Comparison of ENCODE assay signal across 28 mouse cellular contexts in the genomic region with DNA sequence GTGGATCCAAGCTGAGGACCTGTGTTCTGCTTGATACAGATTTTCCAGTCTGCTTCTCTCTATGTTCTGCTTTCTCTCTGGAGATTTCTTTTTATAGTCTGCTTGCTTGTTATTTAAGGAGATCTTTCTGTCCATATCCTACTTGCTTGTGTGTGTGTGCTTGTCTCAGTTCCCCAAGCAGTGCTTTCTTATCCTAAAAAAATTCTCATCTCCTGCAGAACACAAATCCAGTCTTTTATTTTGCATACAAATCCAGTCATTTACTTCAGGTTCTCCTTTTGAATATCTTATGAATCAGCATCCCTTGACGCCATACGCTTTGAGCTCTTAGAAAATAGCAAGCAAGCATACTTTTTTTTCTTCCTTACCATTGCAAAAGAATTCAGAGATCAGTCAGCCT.
"Had no signal": no experiment of that assay in that cellular context is flagged by ENCODE, and none has a peak within 500 bp of the region (broad histone marks: within the 10 kb centered on the region; RNA-seq: fewer than 3 reads in every experiment).

No protein-coding gene starts in this region.

- H3K4me3 ChIP-seq: embryonic facial prominence, embryonic 10.5 days; embryonic facial prominence, embryonic 12.5 days; embryonic facial prominence, embryonic 13.5 days; embryonic facial prominence, embryonic 15.5 days; erythroblast, embryonic 14.5 days; forebrain, embryonic 10.5 days; forebrain, embryonic 12.5 days; forebrain, embryonic 13.5 days; forebrain, embryonic 15.5 days; gastrocnemius, adult 2 months; heart, adult 2 months had no signal

- H3K4me2 ChIP-seq: embryonic facial prominence, embryonic 12.5 days; embryonic facial prominence, embryonic 13.5 days; embryonic facial prominence, embryonic 15.5 days; forebrain, embryonic 12.5 days; forebrain, embryonic 13.5 days; forebrain, embryonic 15.5 days had no signal

- DNase-seq: cerebellum, adult 2 months; cerebellum, adult 8-10 months; cerebellum, adult 9-10 months; cerebellum, postnatal 10 days; cerebellum, postnatal 14 days; cerebellum, postnatal 25 days; cerebellum, postnatal 36 days; embryo, embryonic 11 days; forebrain, postnatal 0 days; gastrocnemius, adult 2 months; gastrocnemius, postnatal 10 days; gastrocnemius, postnatal 14 days; gastrocnemius, postnatal 25 days; gastrocnemius, postnatal 36 days; heart, adult 11 months; heart, adult 18-20 months; heart, adult 2 months had no signal

- H3K9me3 ChIP-seq: embryonic facial prominence, embryonic 10.5 days; embryonic facial prominence, embryonic 12.5 days; embryonic facial prominence, embryonic 13.5 days; embryonic facial prominence, embryonic 15.5 days; forebrain, embryonic 10.5 days; forebrain, embryonic 12.5 days; forebrain, embryonic 13.5 days; forebrain, embryonic 15.5 days had no signal

- H3K4me1 ChIP-seq: embryonic facial prominence, embryonic 10.5 days; embryonic facial prominence, embryonic 12.5 days; embryonic facial prominence, embryonic 13.5 days; embryonic facial prominence, embryonic 15.5 days; forebrain, embryonic 10.5 days; forebrain, embryonic 12.5 days; forebrain, embryonic 13.5 days; forebrain, embryonic 15.5 days had no signal

- H3K27ac ChIP-seq: embryonic facial prominence, embryonic 10.5 days; embryonic facial prominence, embryonic 12.5 days; embryonic facial prominence, embryonic 13.5 days; embryonic facial prominence, embryonic 15.5 days; forebrain, embryonic 10.5 days; forebrain, embryonic 12.5 days; forebrain, embryonic 13.5 days; forebrain, embryonic 15.5 days; gastrocnemius, adult 2 months; heart, adult 2 months had no signal

- H3K36me3 ChIP-seq: embryonic facial prominence, embryonic 10.5 days; embryonic facial prominence, embryonic 12.5 days; embryonic facial prominence, embryonic 13.5 days; embryonic facial prominence, embryonic 15.5 days; forebrain, embryonic 10.5 days; forebrain, embryonic 12.5 days; forebrain, embryonic 15.5 days had no signal

- H3K27me3 ChIP-seq: embryonic facial prominence, embryonic 12.5 days; embryonic facial prominence, embryonic 13.5 days; embryonic facial prominence, embryonic 15.5 days; forebrain, embryonic 12.5 days; forebrain, embryonic 13.5 days; forebrain, embryonic 15.5 days had no signal

- H3K9ac ChIP-seq: embryonic facial prominence, embryonic 12.5 days; embryonic facial prominence, embryonic 13.5 days; embryonic facial prominence, embryonic 15.5 days; forebrain, embryonic 12.5 days; forebrain, embryonic 13.5 days; forebrain, embryonic 15.5 days; forebrain, postnatal 0 days had no signal

- ATAC-seq: forebrain, embryonic 13.5 days; forebrain, embryonic 14.5 days; forebrain, embryonic 15.5 days; forebrain, embryonic 16.5 days; forebrain, postnatal 0 days had no signal
